Mouse (Mus musculus) gastrocnemius, adult 18-20 months (tissue): ENCODE data around the gene Golga7b. TPM values are rescaled to one million over a fixed set of nuclear protein-coding genes. Genes with fewer than 3 reads are reported as not detected.

Experiments
- DNase-seq: peaks from one replicate; pipeline ENCODE4 v3.0.0; 2021; ENCODE audit warnings: low spot score
- long read RNA-seq, 2 experiments: library from polyadenylated mRNA; stranded (forward); transcript quantifications; one replicate each; pipeline ENCODE4 v2.0.0; 2021
- total RNA-seq, 2 experiments: library from RNA; stranded (reverse); gene quantifications; 2 replicates each; pipeline ENCODE4 v1.2.3; 2021

Gene Golga7b
- 1 to 10 TPM; 2.9 to 3.7 TPM for total RNA-seq
- long read RNA-seq, experiment 1, partial matches to known transcripts, result 0 of 7 reads
- long read RNA-seq, experiment 1, other reads (novel, unspliced or antisense), result 6 of 7 reads
- long read RNA-seq, experiment 2, partial matches to known transcripts, result 0 of 4 reads
- long read RNA-seq, experiment 2, other reads (novel, unspliced or antisense), result 4 of 4 reads

DNA sequence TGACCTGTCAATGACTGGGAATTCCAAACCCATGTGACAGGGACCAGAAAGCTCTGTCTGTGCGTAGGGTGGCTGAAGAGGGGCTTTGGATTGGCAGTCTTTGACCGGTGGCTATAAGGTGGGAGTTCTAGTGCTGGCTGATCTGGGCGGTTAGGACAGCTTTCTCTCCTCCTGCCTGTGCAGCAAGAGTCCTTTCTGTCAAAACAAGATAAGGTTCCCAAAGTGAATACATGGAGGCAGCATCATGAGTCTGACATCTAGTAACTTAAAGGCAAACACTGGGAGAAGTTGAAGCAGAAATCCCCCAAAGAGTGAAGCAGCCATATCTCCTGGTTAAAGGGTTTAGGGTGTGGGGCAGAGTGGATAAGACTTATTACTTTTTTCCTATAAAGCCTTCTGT lies at the start of gene Golga7b:
Golga7b (plus strand) TSS at position 56 of the 400 bp plus-strand sequence.
- no peak for DNase-seq

DNA sequence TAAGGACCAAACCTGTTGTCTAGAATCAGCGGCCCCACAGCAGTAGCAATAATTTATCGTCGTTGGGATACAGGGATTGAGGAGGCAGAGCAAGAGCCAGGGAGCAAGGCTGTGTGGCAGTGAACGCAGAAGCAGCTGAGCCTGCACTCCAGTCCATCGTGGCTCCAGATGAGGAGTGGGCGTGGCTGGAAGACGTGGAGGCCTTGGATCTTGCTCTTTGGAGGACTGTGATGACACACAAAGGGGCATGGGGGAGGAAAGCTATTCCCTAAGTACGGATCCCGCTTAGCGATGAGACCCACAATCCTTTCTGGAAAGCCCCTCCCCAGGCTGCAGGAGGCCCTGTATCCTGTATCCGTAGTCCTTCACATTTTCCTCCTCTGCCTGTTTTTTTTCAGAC lies 49.3 kb upstream of the Golga7b start:
- DNase-seq, result no peak

DNA sequence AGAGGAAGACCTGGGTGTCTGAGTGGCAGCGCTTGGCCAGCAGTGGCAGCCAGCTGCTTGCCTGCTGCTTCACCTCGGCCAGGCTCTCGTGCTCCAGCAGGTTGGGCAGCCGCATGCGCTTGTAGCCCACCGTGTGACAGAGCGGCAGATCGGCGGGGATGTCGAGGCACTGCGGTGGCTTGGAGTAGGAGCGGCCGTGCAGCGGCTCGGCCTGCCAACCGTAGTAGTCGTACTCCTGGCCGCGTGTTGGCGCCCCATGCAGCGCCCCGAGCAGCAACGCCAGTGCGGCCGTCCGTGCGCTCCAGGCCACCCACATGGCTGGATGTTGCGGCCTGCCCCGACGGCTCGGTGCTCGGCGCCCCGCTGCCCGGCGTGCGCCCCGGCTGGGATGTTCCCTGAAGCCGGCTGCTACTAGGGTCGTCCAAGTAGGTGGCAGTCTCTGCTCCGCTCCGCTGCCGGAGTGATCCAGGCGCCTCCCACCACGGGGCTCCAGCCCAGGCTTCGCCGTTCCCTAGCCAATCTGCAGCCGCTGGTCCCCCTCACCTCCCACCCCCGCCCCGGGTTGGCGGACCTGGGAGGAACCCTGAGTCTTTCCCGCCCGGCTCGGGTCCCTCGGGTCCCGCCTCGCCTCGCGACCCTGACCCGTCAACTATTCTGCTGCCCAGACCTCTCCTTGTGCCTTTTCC lies 45.5 kb upstream of the Golga7b start, which contains the start of gene Sfrp5:
Sfrp5 (minus strand) TSS at position 557 of the 686 bp plus-strand sequence.
- DNase-seq, result no peak

DNA sequence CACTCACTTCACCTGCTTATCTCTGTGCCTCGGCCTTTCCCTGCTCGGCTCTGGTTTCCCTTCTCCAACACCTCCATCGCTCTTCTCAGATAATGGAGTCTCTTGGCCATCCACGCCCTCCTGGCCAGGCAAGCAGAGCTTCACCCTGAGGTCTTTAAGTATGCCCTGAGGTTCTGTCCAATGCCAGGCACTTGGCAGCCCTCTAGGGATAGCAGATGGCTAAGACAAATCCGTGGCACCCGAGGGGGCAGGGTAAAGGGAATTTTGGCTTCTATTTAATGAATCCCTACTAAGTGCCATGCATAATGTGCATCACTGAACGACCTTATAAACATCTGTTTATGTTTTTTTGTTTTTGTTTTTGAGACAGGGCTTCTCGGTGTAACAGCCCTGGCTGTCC lies 44.9 kb upstream of the Golga7b start:
- no peak for DNase-seq

DNA sequence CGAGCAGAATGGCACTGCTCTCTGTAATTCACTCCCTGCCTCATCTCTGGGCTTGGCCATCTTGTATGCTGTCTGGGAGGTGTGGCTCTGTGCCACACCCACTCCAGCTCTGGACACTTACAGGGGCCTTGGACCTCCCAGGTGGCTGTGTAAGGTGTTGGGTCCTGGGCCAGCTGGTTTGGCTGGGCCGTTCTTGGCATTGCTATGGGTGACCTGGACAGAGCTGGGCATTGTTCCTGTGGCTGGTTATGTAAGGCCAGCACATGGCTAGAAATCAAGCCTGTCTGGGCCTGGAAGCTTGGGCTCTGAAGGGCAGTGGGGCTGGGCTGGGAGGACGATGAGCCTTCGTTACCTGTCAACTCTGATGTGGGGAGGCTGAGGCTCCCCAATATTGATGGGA lies 43.1 kb upstream of the Golga7b start:
- no peak for DNase-seq

DNA sequence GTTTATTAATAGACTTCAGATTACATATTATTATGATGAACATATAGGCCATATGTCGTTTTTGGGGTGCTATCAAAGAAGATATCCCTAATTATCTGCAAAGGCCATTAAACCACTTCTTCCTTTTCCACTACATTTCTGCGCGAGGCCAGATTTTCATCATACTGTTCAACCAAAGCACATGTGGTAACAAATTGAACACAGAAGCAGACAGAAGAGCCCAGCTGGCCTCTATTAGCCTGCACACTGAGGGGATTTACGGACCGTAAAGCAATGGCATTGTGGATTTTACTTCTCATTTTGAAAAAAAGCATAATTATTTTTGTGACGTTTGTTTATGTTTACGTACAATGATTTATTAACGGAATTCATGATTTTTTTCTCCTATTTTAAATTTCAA lies 42.2 kb upstream of the Golga7b start:
- no peak for DNase-seq

DNA sequence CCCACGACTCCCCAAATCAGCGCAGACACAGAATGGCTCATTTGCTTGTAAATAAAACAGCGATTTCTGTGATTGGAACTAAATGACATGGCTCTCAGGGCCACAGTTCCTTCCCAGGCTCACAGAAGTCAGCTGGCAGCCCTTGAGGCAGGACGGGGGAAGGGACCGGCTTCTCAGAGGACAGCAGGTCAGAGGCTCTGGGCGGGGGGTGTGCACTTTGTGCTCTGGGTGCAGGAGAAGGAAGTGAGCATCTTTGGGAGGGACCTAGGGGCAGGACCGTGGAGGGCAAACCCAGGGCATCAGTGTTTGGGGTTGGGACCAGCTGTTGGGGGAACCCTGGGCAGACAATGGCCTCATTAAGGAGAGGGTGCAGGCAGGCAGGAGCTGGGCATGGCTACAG lies 37.9 kb upstream of the Golga7b start:
- DNase-seq, result no peak

DNA sequence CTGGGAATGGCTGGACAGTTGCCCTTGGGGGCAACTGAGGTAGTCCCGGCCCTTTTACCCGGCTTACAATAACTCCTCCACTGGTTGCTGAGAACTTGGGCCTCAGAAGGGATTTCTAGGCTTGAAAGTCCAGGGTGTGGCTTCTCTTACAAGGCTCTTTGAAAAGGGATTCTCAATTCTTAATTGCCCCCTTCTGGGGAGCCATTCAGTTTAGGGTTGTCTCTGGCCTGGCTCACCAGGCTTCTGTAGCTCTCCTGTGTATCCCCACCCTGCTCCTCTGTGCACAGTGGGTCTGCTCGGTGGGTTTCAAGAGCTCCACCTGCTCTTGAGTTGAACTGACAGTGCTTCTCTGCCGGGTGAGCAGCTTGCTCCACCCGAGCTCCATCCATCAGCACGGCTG lies 37.4 kb upstream of the Golga7b start:
- no peak for DNase-seq

DNA sequence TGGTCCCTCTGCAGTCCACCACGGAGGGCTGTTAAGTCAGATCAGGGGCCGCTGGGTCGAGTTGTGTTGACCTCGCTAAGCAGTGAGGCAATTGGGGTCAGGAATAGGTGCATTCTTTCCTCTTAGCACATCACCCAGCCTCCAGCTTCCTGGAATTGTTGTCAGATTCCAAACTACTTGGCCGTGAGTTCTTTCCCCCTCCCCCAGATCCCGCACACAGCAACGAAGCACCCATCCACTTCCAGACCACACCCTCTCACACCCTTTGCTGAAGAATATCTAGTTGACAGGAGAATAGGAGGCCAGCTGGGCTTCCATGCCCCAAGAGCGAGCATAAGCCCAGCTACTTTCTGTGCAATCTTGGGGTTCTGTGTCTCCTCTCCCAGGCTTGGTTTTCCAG lies 35.4 kb upstream of the Golga7b start:
- DNase-seq, result no peak

DNA sequence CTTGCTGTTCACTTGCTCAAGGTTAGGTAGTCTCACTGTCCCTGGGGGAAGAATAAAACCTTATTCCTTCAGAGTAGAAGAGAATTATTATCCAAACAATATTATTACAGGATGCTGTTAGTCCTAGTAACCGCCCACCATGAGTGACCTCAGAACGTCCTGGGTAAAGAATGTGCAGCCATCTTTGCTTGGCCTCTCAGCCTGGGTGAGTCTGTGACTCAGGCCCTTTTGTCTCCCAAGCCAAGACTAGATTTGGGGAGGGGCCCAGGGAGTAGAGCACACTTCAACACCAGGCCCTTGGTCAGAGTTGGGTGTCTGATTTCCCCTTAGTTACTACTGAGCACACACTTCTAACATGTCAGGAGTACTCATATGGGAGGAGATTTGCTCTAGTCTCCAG lies 32.8 kb upstream of the Golga7b start:
- DNase-seq, result no peak

DNA sequence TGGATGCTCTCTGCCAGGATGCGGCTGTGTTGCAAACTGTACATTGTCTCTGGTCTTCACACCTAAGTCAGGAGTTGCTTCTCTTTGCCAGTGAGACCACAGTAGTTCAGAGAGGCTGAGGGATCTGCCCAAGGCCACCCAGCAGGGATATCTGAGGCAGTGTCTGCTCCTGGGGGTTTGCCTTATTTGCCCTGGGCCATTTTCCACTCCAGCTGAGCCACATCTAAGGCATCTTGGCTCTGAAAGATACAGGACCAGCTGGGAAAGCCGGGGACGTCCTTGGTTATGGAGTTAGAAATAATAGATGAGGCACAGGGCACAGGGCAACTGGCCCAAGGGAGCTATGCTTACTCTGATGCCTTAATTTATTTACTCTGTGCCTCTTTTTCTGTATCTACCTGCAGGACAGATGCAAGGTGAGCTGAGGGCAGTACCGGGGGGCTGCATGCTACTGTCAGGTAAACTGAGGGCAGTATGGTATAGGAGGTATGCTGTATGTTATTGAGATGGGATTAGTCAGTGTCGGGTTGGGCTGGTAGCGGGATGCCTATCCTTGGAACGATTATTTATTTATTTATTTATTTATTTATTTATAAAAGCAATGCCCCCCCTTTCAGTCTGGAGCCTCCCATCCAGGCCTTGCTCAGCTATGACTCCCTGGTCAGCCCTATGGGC lies 30.5 kb upstream of the Golga7b start:
- DNase-seq, result no peak

DNA sequence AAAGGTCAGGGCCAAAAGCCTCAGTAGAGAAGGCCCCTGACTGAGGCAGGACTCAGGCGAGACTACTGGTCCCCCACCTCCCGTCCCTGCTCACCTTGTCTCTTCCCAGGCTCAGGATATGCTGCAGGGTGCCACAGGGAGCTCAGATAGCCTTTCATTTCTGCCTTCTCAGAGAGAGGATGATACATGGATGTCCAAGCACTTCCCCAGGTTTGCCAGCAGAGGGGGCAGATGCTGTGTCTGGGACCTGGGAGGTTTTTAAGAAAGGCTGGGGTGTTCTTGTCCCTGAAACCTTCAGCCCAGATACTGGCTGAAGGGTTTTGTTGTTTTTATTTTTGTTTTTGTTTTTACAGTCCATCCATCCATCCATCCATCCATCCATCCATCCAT lies 30.0 kb upstream of the Golga7b start:
- DNase-seq, result peak; percentile 49

DNA sequence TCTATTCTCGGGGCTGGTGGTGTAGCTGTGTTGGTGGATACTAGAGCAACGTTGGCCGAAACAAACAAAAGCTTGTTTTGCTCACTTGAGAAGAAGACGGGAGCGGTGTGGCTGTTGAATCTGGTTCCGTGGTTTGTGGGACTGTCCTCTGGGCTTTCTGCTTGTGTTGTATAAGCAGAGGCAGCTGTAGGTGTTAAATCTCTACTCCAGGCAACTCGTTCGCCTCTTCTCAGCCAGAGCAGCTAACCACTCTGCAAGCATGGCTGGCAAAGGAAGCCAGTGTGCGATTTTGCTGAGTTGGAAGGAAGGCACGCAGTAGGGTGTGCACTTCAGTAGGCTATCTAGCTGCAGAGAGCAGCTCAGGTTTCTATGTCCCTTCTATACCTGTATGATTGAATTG lies 20.9 kb upstream of the Golga7b start:
- DNase-seq, result no peak

DNA sequence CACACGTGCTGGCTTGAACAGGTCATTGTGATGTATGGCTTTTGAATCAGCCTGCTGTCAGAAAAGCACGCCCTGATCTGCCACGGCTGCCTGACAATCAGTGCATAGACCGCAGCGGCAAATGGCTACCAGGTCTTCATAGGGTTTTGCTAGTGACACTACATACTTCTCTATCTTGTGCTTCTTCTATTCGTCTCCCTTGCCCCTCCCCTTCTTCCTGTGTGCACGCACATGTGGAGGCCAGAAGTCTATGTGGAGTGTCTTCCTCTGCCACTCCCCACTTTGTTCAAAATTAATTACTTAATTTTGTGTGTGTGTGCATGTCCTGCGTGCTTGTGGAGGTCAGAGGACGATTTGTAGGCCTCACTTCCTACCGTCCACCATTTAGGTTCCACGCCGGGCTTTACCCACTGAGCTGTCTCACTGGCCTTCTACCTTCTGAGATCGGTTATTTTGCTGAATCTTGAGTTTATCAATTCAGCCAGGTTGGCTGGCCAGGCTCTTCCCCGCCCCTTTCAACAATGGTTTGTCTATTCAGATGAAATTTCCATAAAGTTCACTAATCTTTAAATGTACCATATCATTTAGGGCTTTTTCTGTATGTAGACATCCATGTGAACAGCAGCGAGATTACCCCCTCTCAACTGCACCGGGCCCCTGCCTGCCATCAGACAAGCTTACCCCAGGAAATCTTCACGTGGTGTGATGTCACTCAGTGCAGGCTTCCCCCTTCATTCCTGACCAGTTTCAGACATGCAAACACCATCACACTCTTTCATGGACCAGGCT lies 17.7 kb upstream of the Golga7b start:
- no peak for DNase-seq

DNA sequence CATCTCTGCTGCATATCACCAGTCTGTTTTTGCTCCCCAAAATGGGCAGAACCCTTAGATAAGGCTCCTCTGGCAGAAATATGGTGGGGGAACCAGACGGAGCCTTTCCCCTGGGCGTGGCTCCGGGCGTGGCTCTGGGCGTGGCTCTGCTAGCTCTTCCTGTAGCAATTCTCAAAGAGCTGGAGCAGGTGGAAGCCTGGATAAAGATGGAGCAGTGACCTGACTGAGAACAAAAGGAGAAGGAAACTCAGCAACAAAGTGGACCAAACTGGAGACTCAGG lies 17.1 kb upstream of the Golga7b start:
- DNase-seq, result no peak

DNA sequence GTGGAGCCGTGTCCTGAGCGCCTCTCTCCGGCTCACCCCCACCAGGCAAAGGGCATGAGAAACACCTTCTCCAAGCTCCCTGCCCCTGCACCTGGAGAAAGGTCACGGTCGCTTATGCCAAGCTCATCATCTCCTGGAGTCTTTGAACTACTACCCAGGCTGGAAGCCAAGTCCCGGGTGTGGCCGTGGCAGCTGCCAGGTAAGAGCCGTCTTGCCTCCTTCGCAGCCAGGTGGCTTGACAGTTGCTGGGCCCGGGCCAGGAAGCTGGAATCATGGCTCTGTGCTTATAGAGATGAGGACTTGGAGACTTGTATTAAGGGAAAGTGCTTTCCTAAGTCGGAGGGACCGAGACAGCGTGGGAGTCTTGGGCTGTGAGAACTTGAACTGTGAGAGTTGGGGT lies 16.4 kb upstream of the Golga7b start:
- peak; percentile 21 for DNase-seq

DNA sequence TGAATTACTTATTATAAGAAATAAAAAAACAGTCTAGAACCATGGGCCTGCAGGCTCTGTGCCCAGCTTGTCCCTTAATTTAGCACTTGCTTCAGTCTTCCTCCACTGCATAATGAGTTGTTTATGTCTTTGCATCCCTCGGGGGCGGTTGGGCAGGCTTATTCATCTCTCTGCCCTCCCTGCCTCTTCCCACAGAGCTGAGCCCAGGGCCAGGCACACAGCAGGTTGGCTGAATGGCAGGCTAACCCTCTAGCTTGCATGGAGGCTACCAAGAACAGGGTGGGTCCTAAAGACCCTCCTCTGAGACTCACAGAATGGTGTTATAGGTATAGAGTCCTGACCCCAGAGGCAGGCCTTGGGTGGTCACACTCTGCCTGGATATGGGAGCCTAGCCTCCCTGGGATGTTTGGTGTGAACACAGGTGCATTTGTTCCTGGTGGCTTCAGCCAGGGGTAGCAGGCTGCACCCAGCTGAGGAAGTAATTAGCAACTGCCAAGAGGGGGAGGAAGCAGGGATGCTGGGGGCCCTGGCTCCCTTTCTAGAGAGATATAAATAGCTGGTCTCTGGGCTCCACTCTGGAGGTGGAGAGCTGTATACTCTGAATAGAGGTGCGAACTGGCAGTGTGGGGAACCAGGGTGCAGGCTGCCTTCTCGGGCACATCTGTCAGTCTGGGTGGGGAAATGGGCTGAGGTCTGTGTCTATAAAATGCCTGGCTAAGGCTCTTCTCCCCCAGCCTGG lies 9.6 kb upstream of the Golga7b start:
- DNase-seq, result peak; percentile 76

DNA sequence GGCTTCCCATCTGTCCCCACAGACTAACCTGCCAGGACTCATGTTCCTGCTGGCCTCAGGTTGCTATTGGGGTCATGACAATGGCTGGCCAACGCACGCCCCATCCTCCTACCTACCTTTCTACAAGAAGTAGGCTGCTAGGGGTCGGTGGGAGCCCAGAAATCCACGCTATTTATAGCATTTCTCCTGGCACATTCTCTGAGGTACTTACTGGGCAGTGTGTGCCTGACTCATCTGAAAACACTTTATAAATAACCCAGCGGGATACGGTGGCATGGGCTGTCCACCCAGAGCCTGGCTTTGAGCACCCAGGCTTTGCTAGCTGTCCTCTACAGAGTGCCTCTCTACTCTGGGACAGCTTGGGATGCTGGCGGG lies 9.0 kb upstream of the Golga7b start:
- DNase-seq, result peak; percentile 76

DNA sequence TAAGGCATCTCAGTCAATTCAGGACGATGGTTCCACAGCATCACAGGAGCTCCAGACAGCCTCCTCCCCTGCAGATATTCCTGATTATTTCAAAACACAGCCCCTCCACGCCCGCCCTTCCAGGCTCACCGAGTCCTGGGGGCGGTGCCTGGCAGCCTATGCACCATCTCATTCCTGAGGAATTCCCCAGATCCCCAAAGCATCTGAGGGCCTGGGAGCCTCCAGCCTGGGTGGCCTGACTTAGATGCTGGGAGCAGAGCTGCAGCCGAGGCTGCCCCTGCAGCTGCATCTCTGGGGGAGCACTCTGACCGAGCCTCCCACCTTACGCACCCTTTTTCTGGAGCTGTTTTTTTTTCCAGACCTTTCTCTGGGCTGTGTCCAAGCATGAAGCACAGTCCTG lies 6.5 kb upstream of the Golga7b start:
- no peak for DNase-seq

DNA sequence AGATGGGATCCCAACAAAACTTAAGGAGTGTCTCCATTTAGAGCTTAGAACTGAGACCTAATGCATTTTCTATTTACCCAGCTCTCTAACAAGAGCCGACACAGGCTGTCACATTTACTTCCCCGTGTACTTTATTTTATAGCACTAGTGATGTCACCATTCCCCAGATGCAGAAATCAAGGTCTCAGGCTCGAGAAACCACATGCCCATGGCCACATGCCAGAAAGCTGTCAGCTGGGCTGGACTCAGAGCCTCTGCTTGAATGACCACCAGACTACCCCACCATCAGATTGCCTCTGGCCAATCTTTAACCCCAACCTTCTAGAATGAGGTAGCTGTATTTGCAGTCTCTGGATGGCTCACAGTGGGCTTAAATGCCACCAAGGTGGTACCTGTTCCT lies 4.0 kb upstream of the Golga7b start:
- DNase-seq, result no peak

DNA sequence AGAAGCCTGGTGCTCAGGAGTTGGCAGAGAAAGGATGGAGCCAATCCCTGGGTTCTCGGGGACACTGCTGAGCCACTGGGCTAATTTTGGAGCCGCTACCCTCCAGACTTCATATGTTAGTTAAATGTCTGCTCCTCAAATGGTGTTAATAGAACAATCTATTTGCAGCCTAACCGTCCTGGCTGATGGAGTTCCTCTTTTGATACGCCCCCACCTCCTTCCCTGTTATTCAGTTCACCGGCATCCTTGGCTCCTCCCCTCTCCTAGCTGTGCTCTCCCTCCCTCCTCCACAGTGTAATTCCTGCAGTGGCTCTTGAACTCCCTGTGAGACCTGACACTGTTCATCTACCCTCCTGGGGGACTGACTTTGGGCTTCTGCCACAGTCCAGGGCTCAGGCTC lies 748 bp upstream of the Golga7b start:
- DNase-seq, result no peak
